Mouse (Mus musculus) cerebellum, postnatal 25 days (tissue): ENCODE measurements around the gene Sbf2.
A peak's percentile ranks its signal among the peaks of the same experiment; 100 is the strongest.

Experiments
- DNase-seq, 2 experiments: peaks; one replicate each; pipeline ENCODE4 v3.0.0; 2021; ENCODE audit warnings: mixed read lengths in 2 of 2

Sbf2 gene

DNA sequence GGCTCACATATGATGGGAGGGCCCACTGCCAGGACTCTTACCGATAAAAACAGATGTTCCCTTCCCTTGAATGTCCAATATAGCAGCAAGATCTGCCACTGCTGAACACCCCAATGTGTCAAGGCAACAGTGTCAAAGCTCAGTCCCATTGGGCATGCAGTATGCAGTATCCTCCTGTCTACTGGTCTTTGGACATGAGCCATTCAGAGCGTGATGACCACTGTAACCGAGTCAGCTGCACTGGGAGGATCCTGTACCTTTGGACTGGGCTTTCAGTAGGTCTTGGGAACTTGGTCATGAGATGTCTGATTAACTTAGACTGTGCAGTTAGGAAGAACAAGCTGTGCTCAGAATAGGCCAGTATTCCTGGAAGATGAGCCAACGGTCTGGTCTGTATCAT is 309.2 kb downstream of the Sbf2 start:
- no peak for DNase-seq

DNA sequence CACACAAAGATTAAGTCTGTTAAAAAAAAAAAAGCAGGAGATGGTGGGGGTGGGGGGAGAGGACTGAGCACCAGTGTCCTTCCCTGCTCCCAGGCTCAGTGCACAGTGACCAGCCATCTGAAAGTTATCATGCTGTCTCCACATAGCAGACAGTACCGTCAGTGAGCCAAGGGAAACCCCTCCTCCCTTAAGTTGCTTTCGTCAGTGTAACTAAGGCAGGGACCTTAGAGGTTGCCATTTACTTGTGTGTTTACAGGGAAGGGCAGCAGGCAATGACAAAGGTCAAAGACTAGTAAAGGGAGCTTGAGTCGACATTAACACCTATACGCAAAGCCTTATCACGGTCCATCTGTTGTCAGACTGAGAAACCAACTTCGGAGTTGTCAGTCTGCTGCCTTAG is 311.8 kb downstream of the Sbf2 start:
- DNase-seq = no peak

DNA sequence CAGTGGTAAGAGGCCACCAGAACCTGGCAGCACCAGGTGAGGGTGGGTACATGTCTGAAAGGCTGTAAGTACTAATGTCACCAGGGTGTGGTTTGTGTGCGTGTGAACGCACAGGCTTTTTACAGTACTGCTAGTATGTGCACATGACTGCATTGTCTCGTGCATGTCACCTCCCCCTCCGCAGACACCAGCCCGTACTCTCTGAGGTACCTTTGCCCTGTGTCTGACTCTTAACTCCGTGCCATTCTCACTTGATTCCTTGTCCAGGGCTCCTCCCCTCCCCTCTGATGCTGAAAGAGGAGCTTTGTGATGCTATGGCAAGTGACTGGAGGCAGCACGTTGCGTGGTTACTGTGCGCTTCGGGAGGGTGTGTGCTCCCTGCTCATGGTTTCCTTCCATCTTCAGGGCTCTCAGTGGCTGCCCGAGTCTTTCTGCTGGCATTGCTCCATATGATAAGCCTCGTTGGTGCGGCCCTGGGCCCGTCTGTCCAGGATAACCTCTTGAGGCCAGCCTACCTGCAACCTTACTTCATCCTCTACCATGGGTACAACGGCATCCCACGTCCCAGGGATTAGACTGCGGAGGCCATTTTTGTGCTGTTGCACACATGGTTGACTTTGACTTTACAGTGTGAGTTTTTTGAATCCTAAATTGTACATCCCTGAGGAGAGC is 315.8 kb downstream of the Sbf2 start:
- no peak for DNase-seq

DNA sequence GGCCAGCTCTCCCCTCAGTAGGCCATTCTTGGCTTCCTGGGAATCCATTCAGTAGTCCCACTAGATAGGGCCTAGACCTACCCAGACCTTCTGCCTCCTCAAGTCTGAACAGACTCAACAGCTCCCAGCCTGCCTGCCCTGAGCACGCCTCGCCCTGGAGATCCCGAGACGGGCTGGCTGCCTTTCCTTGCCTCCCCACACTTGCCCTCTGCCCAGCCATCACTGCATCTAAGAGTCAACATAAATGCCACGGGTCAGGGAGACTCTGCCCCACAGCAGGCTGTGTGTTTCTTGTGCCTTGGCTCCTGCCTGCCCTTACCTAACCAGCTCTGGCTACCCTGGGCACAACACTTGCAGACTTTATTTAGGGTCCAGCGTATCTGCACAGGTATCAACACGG is 316.6 kb downstream of the Sbf2 start:
- no peak for DNase-seq

DNA sequence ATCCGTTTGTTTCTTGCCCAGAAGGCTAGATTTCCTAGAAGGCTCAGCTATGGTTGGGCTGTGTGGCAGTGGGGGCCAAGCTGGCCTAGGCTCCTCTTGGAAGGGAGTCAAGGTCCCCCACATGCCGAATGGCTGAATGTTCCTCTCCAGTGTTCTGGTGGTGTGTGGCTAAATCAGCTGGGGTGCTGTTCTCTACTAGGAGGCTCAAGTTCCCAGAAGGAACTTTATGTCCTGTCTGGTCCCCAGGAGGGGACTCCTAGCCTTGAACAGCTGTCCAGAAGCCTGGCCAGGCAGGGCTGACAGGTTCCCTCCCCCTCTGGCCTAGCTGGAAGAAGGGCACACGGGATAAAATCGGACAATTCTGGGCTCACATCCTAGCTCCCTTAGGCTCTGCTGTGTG is 317.1 kb downstream of the Sbf2 start:
- no peak for DNase-seq

DNA sequence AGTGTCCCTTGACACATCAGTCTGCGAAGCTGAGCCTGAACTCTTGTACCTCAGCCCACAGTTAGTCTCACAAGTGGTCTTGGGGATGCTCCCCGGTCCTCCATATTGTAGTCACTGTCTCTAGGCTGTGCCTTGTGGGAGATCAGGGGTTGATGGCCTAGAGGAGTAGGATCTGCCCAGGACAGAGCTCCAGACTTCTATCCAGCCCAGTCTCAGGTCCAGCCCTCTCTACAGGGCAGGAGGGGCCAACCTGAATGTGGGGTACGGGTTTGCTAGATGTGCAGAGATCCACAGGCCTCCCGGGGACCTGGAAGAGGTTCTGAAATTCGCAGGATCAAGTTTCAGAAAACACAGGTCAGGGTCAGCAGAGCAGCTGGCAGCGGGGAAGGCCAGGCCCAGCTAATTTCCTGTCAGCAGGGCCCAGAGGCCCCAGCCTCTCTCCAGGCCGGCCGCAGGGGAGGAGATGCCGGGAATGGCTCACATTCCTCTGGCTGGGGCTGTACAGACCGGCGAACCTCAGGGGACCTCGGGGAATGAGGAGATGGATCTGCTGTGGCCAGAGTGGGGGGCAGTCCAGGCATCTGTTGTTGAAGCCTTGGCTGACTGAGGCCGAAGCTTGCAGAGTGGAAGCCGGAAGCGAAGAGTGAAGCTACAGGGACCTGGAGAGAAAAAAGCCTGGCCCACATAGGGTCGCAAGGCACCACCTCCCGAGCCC is 317.7 kb downstream of the Sbf2 start:
- peak in 1 of 2 experiments; percentile 23 for DNase-seq

DNA sequence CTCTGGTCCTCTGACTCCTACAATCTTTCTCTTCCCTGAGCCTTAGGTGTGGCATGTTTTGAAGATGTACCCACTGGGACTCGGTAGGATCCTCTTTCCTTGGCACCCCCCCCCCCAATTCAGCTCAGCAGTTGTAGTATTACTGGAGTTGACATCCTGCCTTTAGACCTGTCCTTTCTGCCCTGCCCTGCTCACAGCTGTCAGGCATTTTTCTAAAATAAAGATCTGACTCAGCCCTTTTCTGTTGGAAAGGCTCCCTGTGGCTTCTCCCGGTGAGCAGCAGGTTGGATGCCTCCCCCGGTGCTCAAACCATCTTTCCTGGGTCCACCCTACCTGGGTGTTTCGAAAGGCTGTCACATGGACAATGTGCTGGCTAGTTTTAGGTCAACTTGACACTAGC is 325.1 kb downstream of the Sbf2 start:
- DNase-seq = no peak

DNA sequence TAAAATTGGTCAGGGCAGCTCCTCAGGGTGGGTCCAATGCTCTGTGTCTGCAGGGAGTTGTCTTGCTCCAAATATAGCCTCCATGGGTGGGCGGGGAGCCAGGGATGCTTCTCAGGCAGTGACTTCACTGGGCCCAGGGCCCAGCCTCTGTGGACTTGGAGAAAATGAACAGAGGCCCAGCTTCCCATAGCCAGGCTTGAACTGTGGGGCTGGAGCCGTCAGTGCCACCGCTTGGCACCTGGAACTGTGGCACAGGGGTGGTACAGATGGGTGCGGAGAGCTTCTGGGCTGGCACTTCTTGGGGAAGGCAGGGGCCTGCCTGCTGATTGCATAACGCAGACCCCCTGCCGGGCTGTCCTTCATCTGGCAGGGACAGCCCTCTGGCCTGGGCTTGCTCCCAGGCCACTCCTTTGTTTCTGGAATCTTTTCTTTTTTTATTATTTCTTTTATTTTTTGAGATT is 326.0 kb downstream of the Sbf2 start:
- peak; percentile 85 to 91 for DNase-seq

DNA sequence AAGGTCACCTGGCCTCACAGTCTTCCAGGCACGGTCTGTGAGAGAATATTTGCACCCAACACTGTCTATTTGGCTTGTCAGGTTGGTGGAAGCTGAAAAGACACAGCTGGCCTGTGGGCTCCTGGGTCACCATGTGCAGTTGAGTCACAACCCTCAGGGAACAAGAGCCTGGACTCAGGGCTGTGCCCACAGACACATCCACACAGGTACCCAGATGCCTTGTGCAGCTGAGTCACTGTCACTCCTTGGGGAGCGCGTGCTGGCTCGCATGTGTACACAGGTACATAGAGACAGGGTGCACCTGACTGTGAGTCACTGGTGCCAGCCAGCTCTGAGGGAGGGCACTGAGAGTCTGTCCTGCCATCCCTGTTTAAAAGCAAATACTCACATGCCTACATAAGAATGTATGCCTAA is 326.5 kb downstream of the Sbf2 start:
- DNase-seq = peak; percentile 42 to 44

DNA sequence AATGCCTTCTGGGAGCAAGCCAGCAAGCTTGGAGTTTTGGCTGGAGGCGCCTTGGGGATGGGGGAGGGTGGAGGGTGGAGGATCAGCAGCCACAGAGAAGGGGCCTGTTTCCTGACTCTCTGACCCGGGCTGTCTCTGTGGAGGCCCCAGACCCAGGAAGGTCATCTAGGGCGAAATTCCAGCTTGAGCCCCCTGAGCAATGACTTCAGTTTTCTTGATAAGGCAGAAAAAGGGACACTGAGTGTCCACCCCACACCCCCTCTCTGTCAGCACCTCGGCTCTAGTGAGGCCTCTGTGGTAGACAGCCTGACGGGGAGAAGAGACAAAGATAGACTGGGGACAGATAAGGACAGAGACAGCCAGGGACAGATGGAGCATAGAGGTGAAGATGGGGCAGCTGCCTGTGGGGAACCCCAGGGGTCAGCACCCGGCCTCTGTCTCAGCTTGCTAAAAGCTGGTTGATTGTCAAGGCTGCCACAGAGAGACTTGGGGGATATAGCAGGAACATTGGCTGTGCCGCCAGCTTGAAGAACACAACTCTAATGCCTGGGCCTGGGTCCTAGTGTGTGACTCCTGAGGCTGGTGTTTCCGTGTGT is 327.1 kb downstream of the Sbf2 start:
- peak in 1 of 2 experiments; percentile 24 for DNase-seq

DNA sequence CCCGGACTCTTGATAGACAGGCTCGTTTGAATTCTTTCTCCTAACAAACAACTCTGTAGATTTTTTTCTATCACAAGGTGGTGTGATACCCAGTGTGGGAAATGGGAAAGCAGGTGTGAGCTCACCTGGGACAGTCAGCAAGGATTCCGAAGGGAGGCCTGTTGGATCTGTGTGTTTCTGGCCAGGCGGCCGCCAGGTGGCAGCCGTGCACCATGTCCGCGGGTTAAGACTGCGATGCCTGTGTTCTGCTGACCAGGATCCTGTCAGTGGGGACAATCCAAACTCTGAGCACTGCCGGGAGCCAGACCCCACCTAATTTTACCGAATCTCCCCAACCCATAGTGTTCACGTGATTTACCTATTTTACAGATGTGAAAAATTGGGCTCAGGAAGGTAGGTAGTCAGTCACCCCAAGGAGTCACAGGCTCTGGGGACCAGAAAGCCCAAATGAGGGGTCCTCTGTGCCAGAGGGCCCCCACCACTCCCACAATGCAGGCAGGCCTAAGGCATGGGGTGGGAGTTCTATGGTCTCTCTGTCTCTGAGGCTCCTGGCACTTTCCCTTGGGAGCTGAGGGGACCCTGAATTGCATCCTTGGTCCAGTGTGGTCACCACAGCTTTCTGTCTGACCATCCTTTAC is 327.8 kb downstream of the Sbf2 start:
- DNase-seq = peak; percentile 90 to 93

DNA sequence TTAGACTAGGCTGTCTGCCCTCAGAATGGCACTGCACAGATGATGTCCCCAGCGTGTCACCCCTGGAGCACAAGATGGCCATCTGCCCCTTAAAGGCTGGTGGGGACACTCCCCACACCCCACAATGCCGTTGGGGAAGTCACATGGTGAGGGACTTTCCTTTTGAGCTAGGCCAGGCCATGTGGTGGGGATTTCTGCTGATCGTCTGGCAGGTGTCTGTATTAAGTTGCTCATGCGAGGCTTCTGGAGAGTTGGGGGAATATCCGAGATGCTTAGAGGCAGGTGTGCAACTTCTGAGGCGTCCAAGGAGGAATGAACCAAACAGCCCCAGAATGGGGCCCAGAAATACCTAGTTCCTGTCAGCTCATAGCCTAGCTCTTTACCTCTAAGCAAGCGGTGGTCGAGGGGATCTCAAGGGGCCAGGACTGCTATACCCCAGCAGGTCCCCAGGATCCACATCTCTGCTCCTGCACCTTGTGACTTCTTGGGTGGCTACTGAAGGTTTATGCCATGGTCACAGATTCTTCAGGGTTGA is 328.5 kb downstream of the Sbf2 start:
- no peak for DNase-seq

DNA sequence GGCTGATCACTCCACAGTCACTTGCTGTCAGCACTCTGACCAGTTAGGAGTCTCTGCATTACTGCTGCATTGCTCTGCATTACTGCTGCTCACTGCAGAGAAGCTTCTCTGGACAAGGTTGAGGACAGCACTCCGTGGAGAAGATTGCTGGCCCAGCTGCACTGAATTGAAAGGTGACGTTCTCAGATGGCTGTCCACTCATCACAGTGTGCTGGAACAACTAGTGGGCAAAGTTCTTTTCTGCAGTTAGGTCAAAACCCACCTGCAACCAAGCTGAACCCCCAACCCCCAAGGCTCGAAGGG is 328.9 kb downstream of the Sbf2 start:
- DNase-seq = no peak

DNA sequence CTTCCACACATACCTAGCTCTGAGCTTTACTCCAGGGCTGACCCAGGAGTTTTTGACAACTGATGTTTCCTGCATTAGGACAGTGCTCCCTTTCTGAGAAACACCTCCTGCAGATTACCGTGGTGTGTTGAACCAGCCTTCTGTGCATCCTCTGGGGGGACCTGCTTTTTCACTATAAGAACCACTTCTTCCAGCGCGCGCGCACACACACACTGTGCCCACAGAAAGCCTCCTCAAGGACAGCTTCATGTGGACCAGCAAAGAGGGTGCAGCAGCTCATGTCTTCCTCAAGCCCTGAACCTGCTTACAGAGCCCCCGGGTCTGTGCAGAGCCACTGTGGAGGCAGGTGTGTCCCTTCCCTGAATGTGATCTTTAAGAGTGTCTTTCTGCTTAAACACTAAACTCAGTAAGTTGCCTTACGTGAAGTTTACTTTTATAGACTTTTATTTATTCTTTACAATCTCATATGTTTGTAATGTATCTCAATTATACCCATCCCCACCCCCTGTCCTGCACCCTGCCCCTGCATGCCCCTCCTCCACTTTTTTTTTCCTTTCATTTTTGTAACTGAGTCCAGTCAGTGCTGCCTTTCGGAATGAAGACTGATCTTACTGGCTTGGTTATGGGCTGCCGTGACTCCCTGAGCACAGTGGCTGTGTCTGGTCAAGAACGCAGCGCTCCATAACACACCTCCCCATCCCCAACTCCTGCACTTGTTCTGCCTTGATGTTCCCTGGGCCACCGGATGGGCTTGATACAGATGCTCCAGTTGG is 329.5 kb downstream of the Sbf2 start:
- no peak for DNase-seq

DNA sequence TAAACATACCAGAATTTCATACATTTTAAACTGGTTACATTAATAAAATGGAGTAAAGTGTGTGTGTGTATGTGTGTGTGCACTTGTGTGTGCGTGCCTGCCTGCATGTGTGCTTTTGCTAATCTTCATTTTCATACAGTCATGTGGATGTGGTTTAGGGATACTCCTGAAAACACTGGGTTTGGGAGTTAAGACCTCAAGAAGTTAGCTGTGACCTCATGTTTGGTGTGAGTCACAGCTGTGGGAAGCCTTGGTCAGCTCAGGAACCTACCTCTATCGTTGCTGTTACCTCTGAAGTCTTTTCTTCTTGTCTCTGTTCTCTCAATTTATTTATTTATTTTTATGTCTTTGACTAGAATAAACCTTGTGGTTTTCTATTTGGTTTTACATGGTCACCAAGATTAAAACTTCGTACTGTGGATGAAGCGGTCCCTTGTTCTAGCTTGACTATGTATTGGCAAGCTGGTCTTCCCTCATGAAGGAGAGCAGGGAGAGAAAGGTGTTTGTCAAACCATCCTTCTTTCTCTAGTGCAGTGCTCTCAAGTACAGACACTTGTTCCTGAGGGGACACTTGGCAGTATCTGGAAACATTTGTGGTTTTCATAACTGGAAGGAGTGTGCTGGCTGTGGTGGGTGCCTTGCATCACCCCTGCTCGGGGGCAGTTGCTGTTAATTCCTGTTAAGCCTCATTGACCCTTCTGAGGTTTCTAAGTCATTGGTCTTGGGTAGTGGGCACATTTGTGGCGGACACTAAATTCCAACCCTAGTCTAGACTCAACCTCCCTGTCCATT is 331.0 kb downstream of the Sbf2 start:
- DNase-seq = no peak

DNA sequence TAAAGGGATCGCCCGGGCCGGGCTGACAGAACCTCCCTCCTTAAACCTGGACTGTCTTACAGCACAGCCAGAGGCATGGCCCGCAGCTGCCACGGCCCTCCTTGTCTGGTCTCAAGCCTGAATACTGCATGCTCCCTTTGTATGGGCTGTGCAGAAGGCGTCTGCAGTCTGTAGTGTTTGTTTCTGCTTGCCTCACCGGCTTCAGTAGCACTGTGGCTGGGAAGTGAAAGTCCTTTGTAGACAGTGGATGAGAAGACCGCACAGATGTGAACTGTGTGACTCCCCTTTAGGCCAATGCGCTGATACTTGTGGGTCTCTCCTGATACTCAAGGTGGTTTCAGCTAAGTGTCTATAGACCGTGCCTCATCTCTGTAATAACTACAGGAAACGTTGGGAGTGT is 331.9 kb downstream of the Sbf2 start:
- no peak for DNase-seq

DNA sequence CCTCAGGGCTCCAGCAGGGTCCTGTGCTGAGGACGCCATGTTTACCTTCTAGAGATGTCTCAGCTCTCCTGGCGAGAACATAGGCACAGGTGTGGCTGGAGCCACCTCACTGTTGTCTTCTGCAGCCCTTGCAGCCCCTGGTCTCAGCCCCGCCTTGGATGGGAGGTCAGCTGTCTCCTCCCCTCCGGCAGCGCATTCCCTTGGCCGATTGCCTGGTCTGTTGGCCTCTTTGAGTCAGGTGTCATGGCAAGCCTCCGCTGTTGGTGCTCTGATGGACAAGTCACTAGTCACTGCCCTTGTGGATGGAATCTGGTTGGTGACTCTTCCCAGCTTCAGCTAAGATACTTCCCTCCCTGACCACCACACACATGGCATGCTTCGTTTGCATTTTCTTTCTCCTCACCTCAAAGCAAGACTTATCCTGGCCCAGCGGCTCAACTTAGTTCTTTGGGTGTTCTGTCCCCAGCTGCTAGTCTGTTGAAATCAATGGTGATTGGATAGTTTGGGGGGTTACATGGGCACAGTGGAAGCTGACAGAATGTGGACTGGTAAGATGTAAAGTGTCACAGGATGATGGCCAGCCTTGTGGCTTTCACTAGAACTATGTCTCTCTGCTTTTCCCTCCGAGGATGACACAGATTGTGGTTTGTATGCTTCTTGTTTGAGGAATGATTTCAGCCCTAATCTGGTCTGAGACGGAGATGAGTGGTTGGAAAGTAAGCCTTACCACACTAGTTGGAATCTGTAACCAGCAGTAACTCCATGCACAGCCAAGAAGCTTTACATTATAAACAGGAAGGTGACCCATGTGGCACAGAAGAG is 333.1 kb downstream of the Sbf2 start:
- DNase-seq = no peak

DNA sequence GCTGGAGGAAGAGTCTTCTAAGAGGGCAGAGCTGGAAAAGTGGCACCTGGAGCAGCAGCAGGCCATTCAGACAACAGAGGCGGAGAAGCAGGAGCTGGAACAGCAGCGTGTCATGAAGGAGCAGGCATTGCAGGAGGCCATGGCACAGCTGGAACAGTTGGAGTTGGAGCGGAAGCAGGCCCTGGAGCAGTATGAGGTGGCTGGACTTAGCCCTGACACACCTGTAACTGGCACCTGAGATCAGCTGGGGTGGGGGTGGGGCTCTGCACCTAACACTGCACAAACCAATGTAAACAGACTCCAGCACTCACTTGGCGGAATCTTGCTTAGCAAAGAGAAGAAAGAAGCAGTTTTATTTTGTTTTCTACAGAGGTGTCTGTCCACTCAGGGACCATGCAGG is 335.5 kb downstream of the Sbf2 start:
- no peak for DNase-seq

DNA sequence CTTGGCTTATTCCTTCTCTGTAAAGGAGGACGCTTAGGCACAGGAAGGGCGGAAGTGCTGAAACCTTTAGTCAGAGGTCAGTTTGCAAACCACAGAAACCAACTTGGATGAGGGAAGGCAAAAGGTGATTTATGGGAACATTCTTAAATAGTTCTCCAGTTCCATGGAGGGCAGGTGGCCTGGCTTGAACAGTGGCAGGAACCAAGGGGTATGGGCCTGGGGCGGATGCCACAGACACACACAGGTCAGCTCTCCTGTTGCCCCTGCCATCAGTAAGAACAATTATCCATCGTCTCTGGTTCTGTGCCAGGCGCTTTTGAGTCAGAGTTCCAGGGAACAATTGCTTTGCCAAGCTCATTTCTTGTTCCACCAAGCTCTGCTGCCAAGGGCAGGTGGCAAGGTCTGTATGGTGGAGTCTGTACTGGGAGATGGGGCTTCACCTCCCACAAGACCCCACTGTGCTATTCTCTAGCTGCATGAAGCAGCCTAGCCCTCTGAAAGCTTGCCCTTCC is 336.9 kb downstream of the Sbf2 start:
- DNase-seq = peak; percentile 41 to 61

DNA sequence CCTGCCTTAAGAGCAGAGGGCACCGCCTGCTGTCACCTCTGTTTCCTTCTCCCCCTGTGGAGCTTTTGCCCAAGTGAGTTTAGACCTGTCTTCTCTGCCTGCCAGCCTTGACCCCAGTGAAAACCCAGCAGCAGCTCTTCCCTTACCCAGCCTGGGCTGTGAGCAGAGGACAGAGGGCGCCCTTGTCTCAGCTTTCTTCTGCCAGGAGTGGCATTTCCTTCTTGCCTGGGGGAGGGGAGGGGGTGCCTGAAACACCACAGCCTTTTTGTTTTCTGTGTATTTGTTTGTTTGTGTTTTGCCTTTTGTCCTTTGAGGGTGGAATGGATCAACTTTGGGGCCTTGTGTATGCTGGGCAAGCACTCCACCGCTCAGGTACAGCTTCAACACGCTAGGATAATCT is 342.3 kb downstream of the Sbf2 start:
- DNase-seq = no peak

DNA sequence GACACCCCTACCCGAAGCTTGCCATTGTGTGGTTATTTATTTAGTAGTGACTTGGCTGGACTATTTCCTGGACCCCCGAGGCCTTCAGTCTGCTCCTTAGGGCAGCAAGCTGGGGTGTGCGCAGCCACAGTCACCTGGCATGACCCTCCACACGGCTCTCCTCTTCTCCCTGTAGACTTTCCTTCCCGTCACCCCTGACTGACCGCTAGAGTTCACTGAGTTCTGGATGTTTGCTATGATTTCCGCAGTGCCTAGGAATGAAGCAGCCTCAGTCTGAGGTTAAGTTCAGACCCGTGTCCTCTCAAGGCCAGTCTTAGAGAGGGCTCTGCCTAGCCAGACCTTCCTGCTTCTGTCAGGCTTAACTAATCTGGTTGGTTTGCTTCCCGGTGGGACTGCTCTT is 342.9 kb downstream of the Sbf2 start:
- DNase-seq = no peak
